Comparison of ENCODE assay signal across 8 mouse cellular contexts in the genomic region with DNA sequence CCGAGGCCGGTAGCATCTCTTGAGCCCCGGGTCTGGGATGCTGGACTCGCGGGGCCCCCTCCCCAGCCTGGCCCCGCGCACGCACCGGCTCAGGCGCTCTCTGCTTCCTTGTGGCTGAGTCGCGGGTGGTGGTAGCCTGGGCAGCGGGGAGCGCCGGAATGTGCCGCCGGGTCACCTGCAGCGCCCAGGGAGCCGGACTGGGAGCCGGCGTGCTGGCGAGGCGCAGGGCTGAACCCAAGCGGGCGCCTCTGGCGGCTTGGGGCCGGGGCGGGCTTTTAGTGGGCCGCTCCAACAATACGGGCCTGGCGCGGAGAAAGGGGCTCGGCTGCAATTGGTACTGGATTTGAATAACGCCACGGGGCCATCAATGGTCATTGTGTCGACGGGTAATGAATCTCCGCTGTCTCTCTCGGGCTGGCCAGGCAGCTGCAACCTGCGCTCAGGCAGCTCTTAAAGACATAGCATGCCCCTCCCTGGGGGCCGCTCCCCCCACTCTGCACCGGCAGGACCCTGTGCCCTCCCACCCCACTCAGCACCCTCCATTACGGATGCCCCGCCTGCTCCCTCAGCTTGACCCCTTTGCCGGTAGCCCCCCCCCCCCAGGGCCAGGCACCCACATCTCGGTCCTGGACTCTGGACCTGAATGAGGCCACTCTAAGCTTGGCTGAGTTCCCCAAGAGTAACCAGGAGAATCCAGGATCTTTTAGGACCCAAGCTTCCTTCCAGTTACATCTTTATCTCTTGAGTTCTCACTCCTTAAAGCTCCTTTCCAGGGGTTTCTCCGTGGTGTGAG. TPM values are rescaled to one million over a fixed set of nuclear protein-coding genes. Genes with fewer than 3 reads are reported as not detected.
DNase-seq lines count a peak whose midpoint lies in the region; ATAC-seq lines count a peak whose summit lies in the region.

No protein-coding gene starts in this region.

- no peak overlapping the region for H3K27ac ChIP-seq in heart, embryonic 12.5 days (ENCODE audit: poor library complexity, severe bottlenecking)
- H3K27ac ChIP-seq in hindbrain, embryonic 11.5 days (ENCODE audit: low read depth, low read length), result peak overlapping the region; percentile 100
- no peak overlapping the region for H3K27ac ChIP-seq in liver, embryonic 16.5 days (ENCODE audit: low read length)

- H3K4me2 ChIP-seq in heart, embryonic 12.5 days, result peak overlapping the region; percentile 63
- H3K4me2 ChIP-seq in hindbrain, embryonic 11.5 days (replicated peaks; ENCODE audit: low read depth, low read length), result peak overlapping the region; percentile 80
- H3K4me2 ChIP-seq in liver, embryonic 16.5 days (ENCODE audit: low read depth, low read length), result peak overlapping the region; percentile 3; the same call in 1 of the 2 replicates

- DNase-seq in heart, postnatal 4 days, result no peak
- DNase-seq in R1 (ENCODE audit: low read depth, low spot score), result peak; percentile 33
- peak; percentile 88 for DNase-seq in hindbrain, embryonic 11.5 days (ENCODE audit: low spot score)
- no peak for DNase-seq in urinary bladder, adult 2 months (ENCODE audit: low spot score)
- no peak for DNase-seq in gastrocnemius, postnatal 14 days

- peaks cover 14% of the 10 kb centered on the region for H3K4me1 ChIP-seq in heart, embryonic 12.5 days (replicated peaks)
- peaks cover 39% of the 10 kb centered on the region for H3K4me1 ChIP-seq in hindbrain, embryonic 11.5 days (replicated peaks; ENCODE audit: control insufficient read depth, insufficient read depth, low read length)
- H3K4me1 ChIP-seq in liver, embryonic 16.5 days (ENCODE audit: control insufficient read depth, low read depth, low read length), result no peaks in the 10 kb centered on the region

- ATAC-seq in heart, embryonic 12.5 days (ENCODE audit: insufficient number of reproducible peaks, low FRiP score), result no peak
- peak; percentile 71 for ATAC-seq in hindbrain, embryonic 11.5 days (ENCODE audit: low FRiP score)
- no peak for ATAC-seq in liver, embryonic 16.5 days (ENCODE audit: low read depth)
- ATAC-seq in megakaryocyte, adult 5-6 weeks (ENCODE audit: poor library complexity, severe bottlenecking), result no peak

- H3K9me3 ChIP-seq in heart, embryonic 12.5 days (replicated peaks), result no peaks in the 10 kb centered on the region
- H3K9me3 ChIP-seq in hindbrain, embryonic 11.5 days (ENCODE audit: control insufficient read depth, low read length), result no peaks in the 10 kb centered on the region
- no peaks in the 10 kb centered on the region for H3K9me3 ChIP-seq in liver, embryonic 16.5 days (replicated peaks; ENCODE audit: control insufficient read depth, low read length)

- peaks cover 81% of the 10 kb centered on the region for H3K27me3 ChIP-seq in heart, embryonic 12.5 days (replicated peaks)
- H3K27me3 ChIP-seq in hindbrain, embryonic 11.5 days (ENCODE audit: control insufficient read depth, insufficient read depth, low read length), result peaks cover 2% of the 10 kb centered on the region; the same call in 1 of the 2 replicates
- H3K27me3 ChIP-seq in liver, embryonic 16.5 days (ENCODE audit: control insufficient read depth, insufficient read depth, low read depth, low read length), result peaks cover 27% of the 10 kb centered on the region

- H3K4me3 ChIP-seq in heart, embryonic 12.5 days, result peak overlapping the region; percentile 36
- peak overlapping the region; percentile 95 for H3K4me3 ChIP-seq in hindbrain, embryonic 11.5 days (ENCODE audit: low read depth, low read length)
- H3K4me3 ChIP-seq in liver, embryonic 16.5 days (ENCODE audit: low read depth, low read length), result no peak overlapping the region

- WGBS in heart, embryonic 12.5 days, result 7% methylated on average over 47 of the region's 47 CpGs
- 2% methylated on average over 38 of the region's 47 CpGs for WGBS in hindbrain, embryonic 11.5 days
- WGBS in liver, embryonic 16.5 days (ENCODE audit: insufficient replicate concordance), result 31% methylated on average over 47 of the region's 47 CpGs

- H3K9ac ChIP-seq in heart, embryonic 12.5 days, result peak overlapping the region; percentile 5; the same call in 1 of the 2 replicates
- H3K9ac ChIP-seq in hindbrain, embryonic 11.5 days (ENCODE audit: low read depth, low read length), result peak overlapping the region; percentile 100
- no peak overlapping the region for H3K9ac ChIP-seq in liver, embryonic 16.5 days (ENCODE audit: low read depth, low read length)

- intact Hi-C loops in gastrocnemius, postnatal 14 days (cut with DNase I; ENCODE audit: low total_unique reads), result no loop called here

- peaks cover 29% of the 10 kb centered on the region for H3K36me3 ChIP-seq in heart, embryonic 12.5 days
- H3K36me3 ChIP-seq in hindbrain, embryonic 11.5 days (ENCODE audit: control insufficient read depth, insufficient read depth, low read length), result no peaks in the 10 kb centered on the region
- peaks cover 12% of the 10 kb centered on the region for H3K36me3 ChIP-seq in liver, embryonic 16.5 days (ENCODE audit: control insufficient read depth, insufficient read depth)

RNA-seq across cellular contexts. Expression of a gene that starts 22.7 kb away (rescaled TPM):
- 24.7 and 26.9 TPM in 2 replicates for polyA plus RNA-seq in heart, embryonic 12.5 days (2016; fragmentation: Nextera tagmentation; extraction: Ambion mirVana)
- total RNA-seq in heart, postnatal 4 days (2021), result 10 to 100 TPM; 13.4 to 13.9 TPM
- polyA plus RNA-seq in hindbrain, embryonic 11.5 days (2014; fragmentation: Nextera tagmentation; extraction: Ambion mirVana), result 16.9 and 17.1 TPM in 2 replicates
- 32.8 and 35.6 TPM in 2 replicates for polyA plus RNA-seq in liver, embryonic 16.5 days (2015; fragmentation: Nextera tagmentation; extraction: Ambion mirVana)
- 44.7 and 49.3 TPM in 2 replicates for polyA plus RNA-seq in urinary bladder, adult 2 months (2012; rRNA removed)
- total RNA-seq in megakaryocyte, adult 5-6 weeks (2015), result 5.3 and 9.6 TPM in 2 replicates
- total RNA-seq in megakaryocyte, adult 5-6 weeks (2017), result 4.3 and 6.7 TPM in 2 replicates
- 10 to 100 TPM; 17.7 TPM for total RNA-seq in gastrocnemius, postnatal 14 days (2021)

RNA-seq across cellular contexts. Expression of a gene that starts 26.4 kb away (rescaled TPM):
- 15.6 and 15.7 TPM in 2 replicates for polyA plus RNA-seq in heart, embryonic 12.5 days (2016; fragmentation: Nextera tagmentation; extraction: Ambion mirVana)
- total RNA-seq in heart, postnatal 4 days (2021), result 10 to 100 TPM; 37.9 to 40.9 TPM
- polyA plus RNA-seq in hindbrain, embryonic 11.5 days (2014; fragmentation: Nextera tagmentation; extraction: Ambion mirVana), result 17.4 and 29.0 TPM in 2 replicates
- 8.6 and 9.4 TPM in 2 replicates for polyA plus RNA-seq in liver, embryonic 16.5 days (2015; fragmentation: Nextera tagmentation; extraction: Ambion mirVana)
- 36.8 and 46.5 TPM in 2 replicates for polyA plus RNA-seq in urinary bladder, adult 2 months (2012; rRNA removed)
- 8.2 and 9.3 TPM in 2 replicates for total RNA-seq in megakaryocyte, adult 5-6 weeks (2015)
- total RNA-seq in megakaryocyte, adult 5-6 weeks (2017), result 16.1 and 17.8 TPM in 2 replicates
- total RNA-seq in gastrocnemius, postnatal 14 days (2021), result 10 to 100 TPM; 21.1 to 21.9 TPM

RNA-seq across cellular contexts. Expression of a gene that starts 42.8 kb away (rescaled TPM):
- 64.1 and 72.2 TPM in 2 replicates for polyA plus RNA-seq in heart, embryonic 12.5 days (2016; fragmentation: Nextera tagmentation; extraction: Ambion mirVana)
- total RNA-seq in heart, postnatal 4 days (2021), result 10 to 100 TPM; 44.8 to 52.4 TPM
- polyA plus RNA-seq in hindbrain, embryonic 11.5 days (2014; fragmentation: Nextera tagmentation; extraction: Ambion mirVana), result 83.2 and 89.0 TPM in 2 replicates
- polyA plus RNA-seq in liver, embryonic 16.5 days (2015; fragmentation: Nextera tagmentation; extraction: Ambion mirVana), result 32.6 and 32.7 TPM in 2 replicates
- 41.9 and 48.8 TPM in 2 replicates for polyA plus RNA-seq in urinary bladder, adult 2 months (2012; rRNA removed)
- 28.2 and 29.9 TPM in 2 replicates for total RNA-seq in megakaryocyte, adult 5-6 weeks (2015)
- total RNA-seq in megakaryocyte, adult 5-6 weeks (2017), result 85.0 and 88.4 TPM in 2 replicates
- total RNA-seq in gastrocnemius, postnatal 14 days (2021), result 10 to 100 TPM; 15.1 to 16.1 TPM

RNA-seq across cellular contexts. Expression of a gene that starts 43.8 kb away (rescaled TPM):
- polyA plus RNA-seq in heart, embryonic 12.5 days (2016; fragmentation: Nextera tagmentation; extraction: Ambion mirVana), result 10.9 and 11.0 TPM in 2 replicates
- total RNA-seq in heart, postnatal 4 days (2021), result 10 to 100 TPM; 22.3 to 23.4 TPM
- 17.9 and 18.4 TPM in 2 replicates for polyA plus RNA-seq in hindbrain, embryonic 11.5 days (2014; fragmentation: Nextera tagmentation; extraction: Ambion mirVana)
- 2.7 and 3.3 TPM in 2 replicates for polyA plus RNA-seq in liver, embryonic 16.5 days (2015; fragmentation: Nextera tagmentation; extraction: Ambion mirVana)
- polyA plus RNA-seq in urinary bladder, adult 2 months (2012; rRNA removed), result 30.0 and 33.6 TPM in 2 replicates
- total RNA-seq in megakaryocyte, adult 5-6 weeks (2015), result 14.1 and 17.7 TPM in 2 replicates
- 17.4 and 18.0 TPM in 2 replicates for total RNA-seq in megakaryocyte, adult 5-6 weeks (2017)
- 10 to 100 TPM in 1 of 2 experiments, 1 to 10 TPM in 1; 8.6 to 10.1 TPM for total RNA-seq in gastrocnemius, postnatal 14 days (2021)

RNA-seq across cellular contexts. Expression of a gene that starts 58.0 kb away (rescaled TPM):
- polyA plus RNA-seq in heart, embryonic 12.5 days (2016; fragmentation: Nextera tagmentation; extraction: Ambion mirVana), result 25.8 and 26.6 TPM in 2 replicates
- total RNA-seq in heart, postnatal 4 days (2021), result 10 to 100 TPM; 37.5 to 38.6 TPM
- 30.2 and 32.3 TPM in 2 replicates for polyA plus RNA-seq in hindbrain, embryonic 11.5 days (2014; fragmentation: Nextera tagmentation; extraction: Ambion mirVana)
- polyA plus RNA-seq in liver, embryonic 16.5 days (2015; fragmentation: Nextera tagmentation; extraction: Ambion mirVana), result 10.2 and 13.1 TPM in 2 replicates
- polyA plus RNA-seq in urinary bladder, adult 2 months (2012; rRNA removed), result 21.6 and 26.1 TPM in 2 replicates
- total RNA-seq in megakaryocyte, adult 5-6 weeks (2015), result 13.7 and 16.1 TPM in 2 replicates
- 21.3 and 33.2 TPM in 2 replicates for total RNA-seq in megakaryocyte, adult 5-6 weeks (2017)
- total RNA-seq in gastrocnemius, postnatal 14 days (2021), result 10 to 100 TPM; 28.0 to 28.3 TPM

Comparison
In these comparisons a context has a peak if more than half of its experiments do, and no peak if none do; other contexts are left out.
1. H3K4me2 ChIP-seq: peak in every context shown above with its lines; median percentile 80 in hindbrain, embryonic 11.5 days; 63 in heart, embryonic 12.5 days; 3 in liver, embryonic 16.5 days.
2. DNase-seq: peak in R1 (single experiment) and hindbrain, embryonic 11.5 days (single experiment); none in heart, postnatal 4 days (single experiment), urinary bladder, adult 2 months (single experiment) and gastrocnemius, postnatal 14 days (single experiment).